Mouse (Mus musculus): Measurements from ENCODE around the gene Kcnk3.

Kcnk3 gene

GRCm38 (mm10) chr5:30589069-30589468, 1.1 kb downstream of the Kcnk3 start:
- DNase-seq = no peak

GRCm38 (mm10) chr5:30589546-30589945, 1.6 kb downstream of the Kcnk3 start:
- DNase-seq = no peak

GRCm38 (mm10) chr5:30590231-30590630, 2.3 kb downstream of the Kcnk3 start:
- DNase-seq = no peak

DNA sequence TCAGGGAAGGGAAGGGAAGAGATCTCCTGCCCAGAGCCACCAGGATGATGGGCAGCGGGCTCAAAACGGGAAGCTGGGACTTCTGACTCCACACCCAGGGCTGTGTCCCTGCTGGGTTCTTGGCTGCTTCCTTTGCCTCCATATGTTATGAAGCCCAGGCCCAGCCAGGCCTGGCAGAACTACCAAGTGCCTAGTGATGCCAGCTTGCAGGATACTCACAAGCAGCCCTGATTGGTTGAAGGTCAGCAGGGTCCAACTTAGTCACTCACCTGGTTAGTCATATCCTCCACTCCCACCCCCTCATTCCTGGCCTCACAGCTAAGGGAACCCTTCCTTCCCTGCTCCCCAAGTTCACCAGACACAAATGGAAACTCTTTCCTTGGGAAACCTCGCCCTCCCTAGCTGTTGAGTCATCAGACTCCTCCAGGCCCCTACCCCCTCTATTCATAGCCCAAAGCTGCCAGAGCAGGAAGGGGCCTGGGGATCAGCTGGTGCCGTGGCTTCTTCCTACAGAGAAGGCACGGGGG, 3.3 kb downstream of the Kcnk3 start:
- DNase-seq = no peak

GRCm38 (mm10) chr5:30591786-30592185, 3.8 kb downstream of the Kcnk3 start:
- DNase-seq = no peak

- no peak for DNase-seq
Observed at GRCm38 (mm10) chr5:30592279-30592980, 4.5 kb downstream of the Kcnk3 start.

GRCm38 (mm10) chr5:30593360-30593759, 5.4 kb downstream of the Kcnk3 start:
- no peak for DNase-seq

DNA sequence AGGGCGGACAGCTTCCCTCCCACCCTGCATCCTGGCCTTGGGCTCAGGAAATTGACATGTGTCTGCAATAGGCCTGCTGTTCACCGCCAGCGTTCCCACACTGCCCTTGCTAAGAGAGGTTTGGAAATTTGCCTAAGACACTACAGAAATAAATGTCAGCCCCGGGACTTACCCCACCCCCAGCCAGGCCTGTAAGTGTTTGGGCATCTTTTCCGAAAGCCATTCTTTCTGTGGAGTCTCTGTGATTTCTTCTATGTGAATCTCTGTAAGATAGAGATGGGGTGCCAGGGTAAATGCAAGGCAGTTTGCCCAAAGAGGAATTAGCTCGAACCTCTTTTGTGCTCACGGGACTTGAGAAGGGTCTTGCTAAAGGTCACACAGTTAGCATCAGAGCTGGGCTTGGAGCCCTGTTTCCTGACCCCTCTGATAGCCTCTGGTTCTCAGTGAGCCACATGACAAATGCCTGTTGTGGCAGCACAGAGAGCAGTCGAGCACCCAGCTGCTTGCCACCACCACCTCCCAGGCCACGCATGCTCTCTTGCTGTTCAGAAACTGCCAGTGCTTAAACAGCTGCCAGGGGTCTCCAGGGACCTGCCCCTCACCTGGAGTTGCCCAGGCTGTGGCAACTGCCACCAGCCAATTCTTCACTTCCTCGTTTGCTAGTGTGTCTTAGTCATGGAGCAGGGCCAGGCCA, 6.0 kb downstream of the Kcnk3 start:
- DNase-seq = no peak

GRCm38 (mm10) chr5:30594953-30595560, 7.1 kb downstream of the Kcnk3 start:
- no peak for DNase-seq

GRCm38 (mm10) chr5:30601397-30601796, 13.4 kb downstream of the Kcnk3 start:
- DNase-seq = no peak

DNA sequence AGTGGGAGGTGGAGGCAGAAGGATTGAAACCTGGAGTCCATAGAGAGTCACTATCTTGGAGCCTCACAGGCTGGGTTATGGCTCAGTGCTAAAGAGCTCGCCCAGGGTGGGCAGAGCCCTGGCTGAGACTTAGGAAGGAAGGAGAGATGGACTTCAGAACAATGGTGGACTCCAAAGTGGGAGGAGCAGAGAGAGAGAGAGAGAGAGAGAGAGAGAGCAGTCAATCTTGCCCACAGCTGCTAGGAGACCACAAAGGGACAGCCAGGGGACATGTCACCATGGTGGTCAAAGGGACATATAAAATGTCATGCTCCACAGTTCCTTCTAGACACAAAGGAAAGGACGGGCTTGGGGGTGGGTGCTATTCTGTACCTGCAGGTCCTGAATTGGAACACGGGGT, 15.3 kb downstream of the Kcnk3 start:
- DNase-seq = no peak

- DNase-seq = no peak
Observed at GRCm38 (mm10) chr5:30603926-30604325, 16.0 kb downstream of the Kcnk3 start.

DNA sequence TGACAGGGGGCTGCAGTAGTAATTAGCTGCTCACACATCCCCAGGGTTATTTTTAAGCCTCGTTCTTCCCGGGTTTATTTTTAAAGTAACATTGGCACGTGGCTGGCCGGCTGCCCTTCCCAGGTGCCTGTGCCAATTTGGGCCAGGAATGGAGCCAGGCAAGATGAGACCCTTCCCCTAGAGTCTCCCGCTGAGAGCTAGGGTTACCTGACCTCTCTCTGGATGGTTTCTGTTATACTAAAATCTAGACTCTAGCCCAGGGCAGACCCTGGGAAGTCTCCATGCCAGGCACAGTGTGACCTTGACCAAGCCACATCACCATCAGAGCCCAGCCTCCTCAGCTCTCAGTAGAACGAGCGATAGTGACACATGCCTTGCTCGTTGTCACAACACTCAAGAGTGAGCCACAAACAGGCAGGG, 16.8 kb downstream of the Kcnk3 start:
- DNase-seq = no peak

DNA sequence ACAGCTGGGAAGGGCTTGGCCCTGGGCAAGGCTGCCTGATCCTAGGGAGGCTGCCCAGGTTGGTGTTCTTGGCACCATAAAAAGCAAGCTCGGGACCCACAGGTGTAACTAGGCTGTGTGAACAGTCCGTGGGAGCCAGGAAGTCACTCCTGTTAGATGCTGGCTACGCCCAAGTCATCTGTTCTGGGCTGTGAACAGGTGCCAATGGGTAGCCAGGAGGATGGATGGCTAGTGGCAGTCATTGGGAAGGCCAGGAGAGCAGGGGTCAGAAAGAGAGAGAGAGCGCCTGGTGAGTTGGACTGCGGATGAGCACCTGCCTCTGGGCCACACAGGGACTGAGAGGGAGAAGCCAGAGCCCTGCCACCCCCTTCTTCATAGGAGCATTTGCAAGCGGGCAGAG, 17.7 kb downstream of the Kcnk3 start:
- no peak for DNase-seq

DNA sequence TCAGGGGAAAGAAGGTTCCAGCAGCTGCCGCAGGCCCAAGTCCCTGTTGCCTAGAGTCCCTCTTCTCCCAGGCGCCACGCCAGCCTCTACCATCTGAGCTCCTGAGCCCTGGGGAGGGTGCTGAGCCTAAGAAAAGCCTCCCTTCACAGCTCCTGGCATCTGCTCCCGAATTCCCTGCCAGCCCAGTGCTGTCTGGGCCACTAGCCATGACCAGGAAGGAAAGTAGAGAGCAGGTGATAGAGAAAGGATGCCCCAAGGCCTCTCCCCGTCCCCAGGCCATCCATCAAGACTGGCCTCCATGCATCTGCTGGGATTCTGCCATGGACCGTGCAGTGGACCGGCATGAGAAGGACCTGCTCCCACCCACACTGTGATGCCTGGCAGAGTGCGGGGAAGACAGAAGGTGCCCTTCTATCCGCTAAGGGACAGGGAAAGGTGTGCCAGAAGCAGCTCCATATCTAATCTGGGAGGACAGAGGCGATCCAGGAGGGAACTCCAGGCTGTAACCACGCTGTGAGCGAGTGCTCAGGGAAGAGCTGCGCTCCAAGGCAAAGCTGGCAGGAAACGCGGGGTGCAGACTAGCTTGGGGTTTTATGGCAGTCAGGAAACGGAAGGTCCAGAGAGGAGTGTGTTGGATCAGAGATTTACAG, 18.6 kb downstream of the Kcnk3 start:
- peak; percentile 89 for DNase-seq

DNA sequence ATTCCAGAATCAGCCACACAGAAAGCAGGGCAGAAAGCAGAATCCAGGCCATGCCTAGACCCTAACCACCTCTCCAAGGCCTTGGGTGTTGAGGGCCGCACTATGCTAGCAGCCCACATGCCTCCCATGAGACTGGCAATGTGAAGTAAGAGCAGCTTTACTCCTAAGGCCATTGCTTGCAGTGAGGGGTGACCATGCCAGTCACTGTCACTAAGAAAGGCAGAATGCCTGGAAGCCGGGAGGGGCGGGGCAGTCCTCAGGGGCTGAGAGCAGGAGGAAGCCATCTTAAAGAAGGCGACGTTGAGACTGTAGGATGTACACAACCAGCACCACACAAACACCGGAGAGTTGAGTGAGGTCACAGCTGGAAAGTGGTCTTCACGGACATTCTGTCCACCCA, 21.1 kb downstream of the Kcnk3 start:
- DNase-seq = no peak

GRCm38 (mm10) chr5:30609918-30610645, 22.1 kb downstream of the Kcnk3 start:
- no peak for DNase-seq

- DNase-seq = no peak
Observed at GRCm38 (mm10) chr5:30611091-30611490, 23.1 kb downstream of the Kcnk3 start.

GRCm38 (mm10) chr5:30611689-30612088, 23.7 kb downstream of the Kcnk3 start:
- no peak for DNase-seq

DNA sequence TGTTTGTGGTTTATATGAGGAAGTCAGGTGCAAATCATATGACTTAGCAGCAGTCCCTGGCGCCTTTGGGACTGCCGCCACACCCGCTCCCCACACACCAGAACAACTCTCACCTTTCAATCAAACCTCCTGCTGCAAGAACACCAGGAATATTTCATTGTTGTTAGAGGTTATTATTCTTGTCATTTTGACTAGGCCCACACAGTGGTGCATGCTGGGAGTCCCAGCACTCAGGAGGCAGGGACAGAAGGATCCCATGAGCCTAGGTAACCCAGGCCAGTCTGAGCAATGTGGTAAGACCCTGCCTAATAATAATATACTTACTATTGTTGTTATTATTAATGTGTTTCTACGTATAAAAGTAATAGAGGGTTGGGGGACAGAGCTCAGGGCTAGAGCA, 24.6 kb downstream of the Kcnk3 start:
- no peak for DNase-seq

DNA sequence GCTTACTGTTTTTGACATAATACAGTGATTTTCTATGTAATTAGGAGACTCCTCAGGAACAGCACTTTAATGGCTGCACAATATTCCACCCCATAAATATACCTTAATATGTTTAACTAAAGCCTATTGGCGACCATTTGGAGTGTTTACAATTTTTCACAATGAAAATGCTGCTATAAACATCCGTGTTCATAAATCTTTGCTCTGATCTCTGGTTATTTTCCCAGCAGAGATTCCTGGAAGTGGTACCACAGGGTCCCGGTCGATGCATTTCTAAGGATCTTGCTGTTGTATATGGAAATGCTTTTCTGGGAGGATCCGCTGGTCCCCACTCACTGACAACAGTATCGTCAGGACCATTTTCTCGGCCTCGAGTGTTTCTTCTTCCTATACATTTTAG, 25.3 kb downstream of the Kcnk3 start:
- DNase-seq = no peak

DNA sequence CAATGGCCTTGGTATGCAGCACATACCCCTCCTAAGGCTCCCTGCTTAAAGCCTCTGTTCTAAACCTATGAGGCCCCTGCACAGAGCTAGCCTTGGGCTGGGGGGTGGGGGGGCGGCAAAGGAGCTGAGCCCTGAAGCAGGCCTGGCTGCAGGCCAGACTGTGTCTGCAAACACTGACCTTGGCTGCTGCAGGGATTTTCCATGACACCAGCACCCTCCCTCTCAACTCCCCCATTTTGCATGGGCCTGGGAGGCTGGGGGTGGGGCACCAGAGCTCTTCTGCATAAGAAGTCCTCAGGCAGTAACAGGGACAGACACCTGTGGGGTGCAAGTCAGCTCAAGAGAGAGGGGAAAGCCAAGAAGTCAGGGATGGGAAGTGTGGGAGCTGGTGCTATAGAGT, 26.3 kb downstream of the Kcnk3 start:
- no peak for DNase-seq

DNA sequence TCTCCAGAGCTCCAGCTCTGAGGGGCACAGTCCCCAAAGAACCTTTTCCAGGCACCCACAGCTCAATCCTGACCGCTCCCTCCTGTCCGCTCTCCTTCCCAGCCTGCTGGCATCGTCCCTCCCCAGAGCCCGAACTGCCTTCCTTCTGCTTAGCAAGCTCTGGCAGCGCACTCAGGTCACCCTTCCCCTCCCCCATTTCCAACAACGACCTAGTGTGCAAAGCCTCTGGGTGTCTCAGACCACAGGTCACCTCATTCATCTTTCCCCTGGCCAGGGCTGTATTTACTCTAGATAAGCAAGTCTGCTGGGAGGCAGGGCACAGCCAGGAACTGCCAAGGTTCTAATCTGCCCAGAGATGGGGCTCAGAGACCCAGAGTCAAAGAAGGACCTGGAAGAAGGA, 27.4 kb downstream of the Kcnk3 start:
- DNase-seq = no peak

Measured in right cerebral cortex, postnatal 14 days (tissue).